Mouse (Mus musculus): ENCODE measurements at regions not wholly inside any gene's neighbourhood (a gene's known extent, or its start where the extent isn't known, plus 50 kb on each side); places are given as distances from the start of the nearest gene placed in this dataset.

GRCm38 (mm10) chr13:72358243-72358904 is 270.2 kb upstream of the Irx2 start:
- WGBS: 29% methylated on average over 8 of the region's 8 CpGs
- no peak overlapping the region for H3K4me2 ChIP-seq
- H3K4me3 ChIP-seq (replicated peaks): no peak overlapping the region
- peaks cover 39% of the 10 kb centered on the region for H3K27me3 ChIP-seq (replicated peaks)
- no peak overlapping the region for H3K9ac ChIP-seq (replicated peaks)
- ATAC-seq (ENCODE audit: low FRiP score): no peak
- H3K4me1 ChIP-seq: no peaks in the 10 kb centered on the region
- H3K27ac ChIP-seq (replicated peaks): no peak overlapping the region
- no peaks in the 10 kb centered on the region for H3K9me3 ChIP-seq (replicated peaks)
- H3K36me3 ChIP-seq: no peaks in the 10 kb centered on the region

- Histone ChIP-seq H3K4me1 (peaks cover 10% of the 10 kb centered on the region), H3K4me3 (replicated peaks) (peak overlapping the region; percentile 23), H3K27ac (replicated peaks) (no peak overlapping the region), H3K27me3 (replicated peaks) (peaks cover 35% of the 10 kb centered on the region), H3K9me3 (replicated peaks) (no peaks in the 10 kb centered on the region), H3K4me2 (peak overlapping the region; percentile 57), H3K36me3 (no peaks in the 10 kb centered on the region), H3K9ac (replicated peaks) (peak overlapping the region; percentile 10; the same call in 1 of the 2 replicates)
- WGBS: 4% methylated on average over 24 of the region's 24 CpGs
- peak; percentile 81 for ATAC-seq (ENCODE audit: low FRiP score)
Measured at GRCm38 (mm10) chr13:72365534-72366271, 262.9 kb upstream of the Irx2 start.

- H3K9ac ChIP-seq (replicated peaks): 0 out of 2 replicates have a peak overlapping the region, but pooled peaks have one; percentile 10
- 0 out of 2 replicates have a peak, but pooled peaks have one; percentile 6 for ATAC-seq (ENCODE audit: low FRiP score)
Measured at GRCm38 (mm10) chr13:72366281-72366680, 262.3 kb upstream of the Irx2 start.

GRCm38 (mm10) chr13:72370131-72370530 is 258.5 kb upstream of the Irx2 start:
- no peaks in the 10 kb centered on the region for H3K36me3 ChIP-seq
- H3K9me3 ChIP-seq (replicated peaks): no peaks in the 10 kb centered on the region
- WGBS: 88% methylated on average over 1 of the region's 1 CpGs
- H3K9ac ChIP-seq (replicated peaks): no peak overlapping the region
- peaks cover 12% of the 10 kb centered on the region for H3K27me3 ChIP-seq (replicated peaks)
- H3K27ac ChIP-seq (replicated peaks): no peak overlapping the region
- H3K4me1 ChIP-seq: peaks cover 10% of the 10 kb centered on the region
- no peak for ATAC-seq (ENCODE audit: low FRiP score)
- no peak overlapping the region for H3K4me3 ChIP-seq (replicated peaks)
- H3K4me2 ChIP-seq: no peak overlapping the region

More at GRCm38 (mm10) chr13:72366281-72366680, 262.3 kb upstream of the Irx2 start:
- H3K4me1 ChIP-seq: peaks cover 10% of the 10 kb centered on the region
- no peaks in the 10 kb centered on the region for H3K36me3 ChIP-seq
- peaks cover 39% of the 10 kb centered on the region for H3K27me3 ChIP-seq (replicated peaks)
- peak overlapping the region; percentile 23 for H3K4me3 ChIP-seq (replicated peaks)
- peak overlapping the region; percentile 57 for H3K4me2 ChIP-seq
- WGBS: 32% methylated on average over 11 of the region's 11 CpGs
- H3K9me3 ChIP-seq (replicated peaks): no peaks in the 10 kb centered on the region
- no peak overlapping the region for H3K27ac ChIP-seq (replicated peaks)

GRCm38 (mm10) chr13:72370997-72371396 is 257.6 kb upstream of the Irx2 start:
- peaks cover 5% of the 10 kb centered on the region for H3K4me1 ChIP-seq
- H3K27ac ChIP-seq (replicated peaks): no peak overlapping the region
- H3K9me3 ChIP-seq (replicated peaks): no peaks in the 10 kb centered on the region
- no peak overlapping the region for H3K4me2 ChIP-seq
- H3K9ac ChIP-seq (replicated peaks): no peak overlapping the region
- peaks cover 11% of the 10 kb centered on the region for H3K27me3 ChIP-seq (replicated peaks)
- WGBS: 76% methylated on average over 5 of the region's 5 CpGs
- H3K36me3 ChIP-seq: no peaks in the 10 kb centered on the region
- H3K4me3 ChIP-seq (replicated peaks): no peak overlapping the region
- no peak for ATAC-seq (ENCODE audit: low FRiP score)

GRCm38 (mm10) chr13:72393366-72393765 is 235.3 kb upstream of the Irx2 start:
- H3K36me3 ChIP-seq: no peaks in the 10 kb centered on the region
- WGBS: 95% methylated on average over 2 of the region's 2 CpGs
- no peaks in the 10 kb centered on the region for H3K9me3 ChIP-seq (replicated peaks)
- H3K9ac ChIP-seq (replicated peaks): no peak overlapping the region
- no peak overlapping the region for H3K4me2 ChIP-seq
- no peak for ATAC-seq (ENCODE audit: low FRiP score)
- H3K4me1 ChIP-seq: no peaks in the 10 kb centered on the region
- H3K4me3 ChIP-seq (replicated peaks): no peak overlapping the region
- no peaks in the 10 kb centered on the region for H3K27me3 ChIP-seq (replicated peaks)
- no peak overlapping the region for H3K27ac ChIP-seq (replicated peaks)

- 50% methylated on average over 10 of the region's 10 CpGs for WGBS
- H3K4me1 ChIP-seq: no peaks in the 10 kb centered on the region
- no peaks in the 10 kb centered on the region; the same call in 1 of the 2 replicates for H3K27me3 ChIP-seq (replicated peaks)
- ATAC-seq (ENCODE audit: low FRiP score): no peak
- H3K9ac ChIP-seq (replicated peaks): no peak overlapping the region
- H3K4me3 ChIP-seq (replicated peaks): no peak overlapping the region
- no peaks in the 10 kb centered on the region for H3K9me3 ChIP-seq (replicated peaks)
- H3K27ac ChIP-seq (replicated peaks): no peak overlapping the region
- H3K36me3 ChIP-seq: no peaks in the 10 kb centered on the region
- H3K4me2 ChIP-seq: no peak overlapping the region
Measured at GRCm38 (mm10) chr13:72400677-72401076, 227.9 kb upstream of the Irx2 start.

- Histone ChIP-seq H3K4me2 (no peak overlapping the region), H3K9me3 (replicated peaks) (no peaks in the 10 kb centered on the region), H3K4me3 (replicated peaks) (no peak overlapping the region), H3K4me1 (peaks cover 7% of the 10 kb centered on the region), H3K27me3 (replicated peaks) (no peaks in the 10 kb centered on the region; the same call in 1 of the 2 replicates), H3K36me3 (no peaks in the 10 kb centered on the region), H3K27ac (replicated peaks) (no peak overlapping the region), H3K9ac (replicated peaks) (no peak overlapping the region)
- peak; percentile 70; the same call in 1 of the 2 replicates for ATAC-seq (ENCODE audit: low FRiP score)
- 31% methylated on average over 11 of the region's 11 CpGs for WGBS
Measured at GRCm38 (mm10) chr13:72409238-72409965, 219.2 kb upstream of the Irx2 start.

- H3K9me3 ChIP-seq (replicated peaks): no peaks in the 10 kb centered on the region
- H3K27ac ChIP-seq (replicated peaks): no peak overlapping the region
- no peak overlapping the region for H3K9ac ChIP-seq (replicated peaks)
- peaks cover 7% of the 10 kb centered on the region for H3K4me1 ChIP-seq
- no peak for ATAC-seq (ENCODE audit: low FRiP score)
- no peaks in the 10 kb centered on the region; the same call in 1 of the 2 replicates for H3K27me3 ChIP-seq (replicated peaks)
- no peaks in the 10 kb centered on the region for H3K36me3 ChIP-seq
- 92% methylated on average over 4 of the region's 4 CpGs for WGBS
- no peak overlapping the region for H3K4me3 ChIP-seq (replicated peaks)
- H3K4me2 ChIP-seq: no peak overlapping the region
Measured at GRCm38 (mm10) chr13:72412656-72413055, 216.0 kb upstream of the Irx2 start.

- Histone ChIP-seq H3K4me3 (replicated peaks) (no peak overlapping the region), H3K4me2 (no peak overlapping the region), H3K27me3 (replicated peaks) (no peaks in the 10 kb centered on the region; the same call in 1 of the 2 replicates), H3K4me1 (no peaks in the 10 kb centered on the region), H3K9me3 (replicated peaks) (no peaks in the 10 kb centered on the region), H3K36me3 (no peaks in the 10 kb centered on the region), H3K9ac (replicated peaks) (no peak overlapping the region), H3K27ac (replicated peaks) (no peak overlapping the region)
- ATAC-seq (ENCODE audit: low FRiP score): no peak
- 82% methylated on average over 2 of the region's 2 CpGs for WGBS
Measured at GRCm38 (mm10) chr13:72416981-72417380, 211.6 kb upstream of the Irx2 start.

GRCm38 (mm10) chr13:72417816-72418215 is 210.8 kb upstream of the Irx2 start:
- no peak overlapping the region for H3K4me2 ChIP-seq
- no peak for ATAC-seq (ENCODE audit: low FRiP score)
- 94% methylated on average over 3 of the region's 3 CpGs for WGBS
- H3K4me1 ChIP-seq: no peaks in the 10 kb centered on the region
- H3K9ac ChIP-seq (replicated peaks): no peak overlapping the region
- no peaks in the 10 kb centered on the region for H3K9me3 ChIP-seq (replicated peaks)
- H3K4me3 ChIP-seq (replicated peaks): no peak overlapping the region
- no peak overlapping the region for H3K27ac ChIP-seq (replicated peaks)
- H3K27me3 ChIP-seq (replicated peaks): no peaks in the 10 kb centered on the region; the same call in 1 of the 2 replicates
- H3K36me3 ChIP-seq: no peaks in the 10 kb centered on the region

Data from neural tube, embryonic 15.5 days (tissue).